Mouse (Mus musculus) stomach, postnatal 0 days (tissue): ENCODE measurements around the gene Kcnn4.

Experiments used
- CTCF ChIP-seq: IDR thresholded peaks from 2 replicates; pipeline ENCODE4 v1.5.1; 2016; ENCODE audit warnings: antibody characterized with exemption, low read depth, mild to moderate bottlenecking, moderate library complexity
- EP300 ChIP-seq: optimal IDR thresholded peaks from 2 replicates; pipeline ENCODE3; 2016; ENCODE audit warnings: antibody characterized with exemption

GRCm38 (mm10) chr7:24413630-24414029 lies 43.6 kb downstream of the Kcnn4 start:
- no peak for TF ChIP-seq CTCF
- no peak for TF ChIP-seq EP300
